Mouse (Mus musculus) intestine, postnatal 0 days (tissue): ENCODE measurements around the gene Adipor2. TPM values are rescaled to one million over a fixed set of nuclear protein-coding genes. Genes with fewer than 3 reads are reported as not detected.

Experiments
- ATAC-seq: fragments of 200-750 bp; cut with Nextera tagmentation; 2 replicates; pipeline ENCODE4 v1.8.0; 2017; ENCODE audit warnings: mild to moderate bottlenecking, moderate TSS enrichment, moderate library complexity
- H3K27ac ChIP-seq: fragments of 300-500 bp; sonication (generic); 2 replicates; pipeline ENCODE4 v1.5.1; 2014; ENCODE audit warnings: mild to moderate bottlenecking, low read depth, low read length, moderate library complexity
- H3K27me3 ChIP-seq: fragments of 300-500 bp; sonication (generic); replicated peaks from 2 replicates; pipeline ENCODE4 v1.6.1; 2014; ENCODE audit warnings: low read length, mixed read lengths; ENCODE audit not compliant: control insufficient read depth, insufficient read depth
- H3K36me3 ChIP-seq: fragments of 300-500 bp; sonication (generic); 2 replicates; pipeline ENCODE4 v1.6.1; 2014; ENCODE audit warnings: mild to moderate bottlenecking, moderate library complexity; ENCODE audit not compliant: control insufficient read depth, insufficient read depth
- H3K4me1 ChIP-seq: fragments of 300-500 bp; sonication (generic); replicated peaks from 2 replicates; pipeline ENCODE4 v1.6.1; 2014; ENCODE audit warnings: antibody characterized with exemption, low read length, mixed read lengths; ENCODE audit not compliant: control insufficient read depth, insufficient read depth
- H3K4me2 ChIP-seq: fragments of 300-500 bp; sonication (generic); replicated peaks from 2 replicates; pipeline ENCODE4 v1.6.1; 2014; ENCODE audit warnings: low read depth, mild to moderate bottlenecking, moderate library complexity
- H3K4me3 ChIP-seq: fragments of 300-500 bp; sonication (generic); 2 replicates; pipeline ENCODE4 v1.5.1; 2014; ENCODE audit warnings: low read depth, low read length
- H3K9ac ChIP-seq: fragments of 300-500 bp; sonication (generic); 2 replicates; pipeline ENCODE4 v1.6.1; 2014; ENCODE audit warnings: mild to moderate bottlenecking, low read depth, low read length
- H3K9me3 ChIP-seq: fragments of 300-500 bp; sonication (generic); 2 replicates; pipeline ENCODE4 v1.6.1; 2016; ENCODE audit warnings: mixed run types; ENCODE audit not compliant: control insufficient read depth
- CTCF ChIP-seq: sonication (generic); IDR thresholded peaks from 2 replicates; pipeline ENCODE4 v1.5.1; 2016; ENCODE audit warnings: low read depth, mild to moderate bottlenecking, control low read depth, antibody characterized with exemption, moderate library complexity
- WGBS: fragments of 180-500 bp; shearing (Covaris S2); extraction: QIAGEN DNeasy Blood & Tissue Kit; methylation state at CpG from one replicate; pipeline ENCODE4 v1.1.7; 2014; 5-methylcytosine and 5-hydroxymethylcytosine counted together
- polyA plus RNA-seq: library from polyadenylated mRNA; unstranded; fragments of >200 nt; fragmentation: Nextera tagmentation; extraction: Ambion mirVana; gene quantifications from 2 replicates; pipeline ENCODE4 v1.2.1, GENCODE M21; 2015

Adipor2 gene
- polyA plus RNA-seq, 1 experiment from 2014 or later, result 106 TPM

DNA sequence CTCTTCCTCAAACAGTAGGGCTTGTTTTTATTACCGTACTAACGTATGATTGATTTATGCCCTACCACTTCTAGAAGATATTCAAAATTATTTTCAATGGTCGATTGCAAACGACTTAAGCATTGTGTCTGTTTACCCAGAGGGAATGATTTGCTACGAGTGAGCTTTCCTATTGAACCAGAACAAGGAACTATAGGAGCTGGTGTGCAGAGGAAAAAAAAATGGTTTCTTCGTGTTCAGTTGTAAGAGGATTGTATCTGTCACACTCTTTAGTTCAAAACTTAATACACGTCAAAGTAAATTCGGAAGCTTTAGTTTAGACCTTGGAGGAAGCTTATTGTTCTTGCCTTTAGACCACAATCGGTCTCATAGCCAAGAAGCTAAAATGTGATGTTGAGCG lies 28.4 kb downstream of the Adipor2 start:
- H3K4me3 ChIP-seq, result peak overlapping the region; percentile 89
- TF ChIP-seq CTCF, result no peak
- 14% methylated on average over 10 of the region's 10 CpGs for WGBS
- no peaks in the 10 kb centered on the region for H3K36me3 ChIP-seq
- peak overlapping the region; percentile 97 for H3K27ac ChIP-seq
- peak overlapping the region; percentile 61 for H3K4me2 ChIP-seq
- no peaks in the 10 kb centered on the region for H3K27me3 ChIP-seq
- H3K4me1 ChIP-seq, result 0 out of 2 replicates have a peak, but pooled peaks cover 3% of the 10 kb centered on the region
- ATAC-seq, result no peak; the same call in 1 of the 2 replicates
- H3K9ac ChIP-seq, result 0 out of 2 replicates have a peak overlapping the region, but pooled peaks have one; percentile 8
- H3K9me3 ChIP-seq, result no peaks in the 10 kb centered on the region

DNA sequence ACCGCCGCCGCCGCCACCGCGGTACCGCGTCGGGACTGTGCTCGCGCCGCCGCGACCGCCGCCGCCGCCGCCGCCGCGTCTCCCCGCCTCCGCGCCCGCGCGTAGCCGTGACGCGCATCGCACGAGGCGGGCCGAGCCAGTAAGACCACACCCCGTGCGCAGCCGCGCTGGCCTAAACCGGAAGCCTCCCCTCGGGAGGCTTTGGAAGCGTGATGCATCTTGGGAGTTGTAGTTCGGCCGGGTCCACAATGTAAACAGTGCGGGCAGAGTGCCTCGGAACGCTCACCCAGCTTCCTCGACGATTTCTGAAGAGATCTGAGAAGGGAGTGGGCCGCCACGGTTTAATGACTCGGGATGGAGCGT lies 28.9 kb downstream of the Adipor2 start:
- H3K27me3 ChIP-seq, result no peaks in the 10 kb centered on the region
- TF ChIP-seq CTCF, result no peak
- ATAC-seq, result peak; percentile 95
- no peaks in the 10 kb centered on the region for H3K36me3 ChIP-seq
- peak overlapping the region; percentile 61 for H3K4me2 ChIP-seq
- no peaks in the 10 kb centered on the region for H3K9me3 ChIP-seq
- under 1% methylated on average over 50 of the region's 53 CpGs for WGBS
- peak overlapping the region; percentile 97 for H3K27ac ChIP-seq
- peak overlapping the region; percentile 95 for H3K9ac ChIP-seq
- H3K4me1 ChIP-seq, result 0 out of 2 replicates have a peak, but pooled peaks cover 3% of the 10 kb centered on the region
- H3K4me3 ChIP-seq, result peak overlapping the region; percentile 89

DNA sequence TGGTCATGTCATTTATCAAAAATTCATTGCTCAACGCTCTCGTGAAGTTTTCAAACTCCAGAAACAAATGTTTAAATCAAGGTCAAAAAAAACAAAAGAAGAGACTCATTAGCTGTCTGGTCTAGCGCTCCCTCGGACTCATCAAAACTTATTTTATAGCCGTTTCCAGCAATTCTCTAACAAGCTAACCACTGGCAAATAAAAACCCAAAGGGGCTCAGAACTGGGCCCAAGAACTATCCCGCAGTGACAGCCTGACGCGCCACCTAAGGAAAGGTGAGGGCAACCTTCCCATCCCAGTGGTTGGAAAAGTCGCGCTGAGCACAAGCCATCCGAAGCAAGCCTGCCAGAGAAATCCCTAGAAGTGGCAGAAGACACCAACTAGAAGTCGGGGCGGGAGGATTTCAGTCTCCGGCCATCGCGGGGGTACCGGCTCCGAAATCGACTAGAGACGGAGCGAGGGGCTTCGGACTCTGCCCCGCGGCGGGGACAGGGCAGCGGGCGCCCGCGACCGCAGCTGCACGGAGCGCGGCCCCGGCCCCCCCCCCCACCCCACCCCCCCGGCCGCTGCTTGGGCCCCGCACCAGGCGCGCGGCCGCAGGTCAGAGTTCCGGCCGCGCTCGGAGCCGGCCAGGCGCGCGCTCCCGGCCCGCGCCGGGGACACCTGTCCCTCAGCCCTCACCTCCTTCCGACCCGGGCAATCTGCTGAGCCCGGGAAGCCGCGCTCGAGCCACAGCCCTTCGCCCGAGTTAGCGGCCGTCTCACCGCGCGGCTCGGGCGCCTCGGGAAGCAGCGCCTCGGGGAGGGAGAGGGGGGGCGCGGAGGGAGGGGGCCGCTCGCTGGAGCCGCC lies 29.5 kb downstream of the Adipor2 start:
- 1% methylated on average over 42 of the region's 76 CpGs for WGBS
- TF ChIP-seq CTCF, result 0 out of 2 replicates have a peak, but pooled peaks have one; percentile 8
- Histone ChIP-seq H3K4me1 (0 out of 2 replicates have a peak, but pooled peaks cover 3% of the 10 kb centered on the region), H3K36me3 (no peaks in the 10 kb centered on the region), H3K27ac (peak overlapping the region; percentile 97), H3K27me3 (no peaks in the 10 kb centered on the region), H3K4me3 (peak overlapping the region; percentile 89), H3K9me3 (no peaks in the 10 kb centered on the region), H3K9ac (peak overlapping the region; percentile 95), H3K4me2 (peak overlapping the region; percentile 61)
- ATAC-seq, result peak; percentile 68

DNA sequence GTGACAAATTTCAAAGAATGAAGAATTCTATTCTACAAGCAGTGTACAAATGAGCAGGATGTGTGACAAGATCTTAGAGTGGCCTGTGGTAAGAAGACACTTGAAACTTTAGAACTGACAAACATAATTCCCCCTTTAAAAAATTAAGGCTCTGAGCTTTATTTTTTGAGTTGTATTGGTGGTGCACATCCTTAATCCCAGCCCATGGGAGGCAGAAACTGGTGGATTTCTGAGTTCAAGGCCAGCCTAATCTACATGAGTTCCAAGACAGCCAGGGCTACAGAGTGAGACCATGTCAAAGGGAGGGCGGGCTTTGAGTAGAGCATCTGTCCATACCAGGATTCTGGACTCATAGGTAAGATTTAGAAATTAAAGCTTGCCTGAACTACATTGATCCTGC lies 30.7 kb downstream of the Adipor2 start:
- H3K4me3 ChIP-seq, result peak overlapping the region; percentile 89
- no peak for TF ChIP-seq CTCF
- no peak overlapping the region; the same call in 1 of the 2 replicates for H3K9ac ChIP-seq
- 0 out of 2 replicates have a peak overlapping the region, but pooled peaks have one; percentile 97 for H3K27ac ChIP-seq
- H3K9me3 ChIP-seq, result no peaks in the 10 kb centered on the region
- peak overlapping the region; percentile 61 for H3K4me2 ChIP-seq
- 69% methylated on average over 1 of the region's 1 CpGs for WGBS
- H3K4me1 ChIP-seq, result 0 out of 2 replicates have a peak, but pooled peaks cover 3% of the 10 kb centered on the region
- no peak for ATAC-seq
- no peaks in the 10 kb centered on the region for H3K27me3 ChIP-seq
- H3K36me3 ChIP-seq, result no peaks in the 10 kb centered on the region

DNA sequence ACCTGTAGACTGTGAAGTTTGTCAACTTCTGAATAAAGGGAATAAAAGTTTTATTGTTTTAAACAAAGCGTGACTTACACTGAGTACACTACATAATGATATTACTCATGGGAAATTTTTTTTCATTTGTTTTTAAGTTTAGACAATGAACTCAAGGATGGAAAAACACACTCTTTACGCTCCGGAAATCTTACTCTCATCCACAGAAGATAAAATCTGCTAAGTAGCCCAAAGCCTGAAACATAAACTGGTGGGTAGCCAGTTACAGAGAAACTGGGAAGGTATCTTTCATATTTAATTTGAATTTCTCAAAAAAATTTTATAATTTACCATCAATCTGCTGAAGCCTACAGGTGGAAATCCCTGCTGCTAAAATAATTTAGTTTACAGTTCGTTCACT lies 31.1 kb downstream of the Adipor2 start:
- 53% methylated on average over 4 of the region's 4 CpGs for WGBS
- no peak for TF ChIP-seq CTCF
- H3K27ac ChIP-seq, result no peak overlapping the region
- 0 out of 2 replicates have a peak, but pooled peaks cover 5% of the 10 kb centered on the region for H3K4me1 ChIP-seq
- no peaks in the 10 kb centered on the region for H3K27me3 ChIP-seq
- no peaks in the 10 kb centered on the region for H3K36me3 ChIP-seq
- H3K9me3 ChIP-seq, result no peaks in the 10 kb centered on the region
- no peak for ATAC-seq
- H3K4me3 ChIP-seq, result peak overlapping the region; percentile 89; the same call in 1 of the 2 replicates
- H3K4me2 ChIP-seq, result peak overlapping the region; percentile 61
- no peak overlapping the region for H3K9ac ChIP-seq

DNA sequence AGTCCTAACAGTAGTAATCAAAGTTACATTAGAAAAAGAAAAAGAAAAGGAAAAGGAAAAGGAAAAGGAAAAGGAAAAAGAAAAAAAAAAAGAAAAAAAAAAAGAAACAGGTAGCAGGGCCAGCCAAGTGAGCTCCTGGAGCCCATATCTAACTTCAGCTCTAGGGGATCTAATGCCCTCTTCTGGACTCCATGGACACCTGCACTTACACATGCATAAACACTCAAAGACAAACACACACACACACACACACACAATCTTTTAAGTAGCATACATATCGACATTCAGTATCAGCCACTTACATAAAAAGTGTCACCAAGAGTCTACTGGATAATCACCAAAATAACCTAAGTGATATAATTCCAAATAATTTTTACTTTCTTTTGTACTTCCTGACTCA lies 31.8 kb downstream of the Adipor2 start:
- TF ChIP-seq CTCF, result peak; percentile 48
- H3K9ac ChIP-seq, result no peak overlapping the region
- H3K27ac ChIP-seq, result no peak overlapping the region; the same call in 1 of the 2 replicates
- 0 out of 2 replicates have a peak, but pooled peaks cover 6% of the 10 kb centered on the region for H3K4me1 ChIP-seq
- no peaks in the 10 kb centered on the region for H3K27me3 ChIP-seq
- no peaks in the 10 kb centered on the region for H3K36me3 ChIP-seq
- peak overlapping the region; percentile 61 for H3K4me2 ChIP-seq
- 58% methylated on average over 1 of the region's 1 CpGs for WGBS
- no peak overlapping the region for H3K4me3 ChIP-seq
- H3K9me3 ChIP-seq, result no peaks in the 10 kb centered on the region
- no peak for ATAC-seq
